In the genomic region with DNA sequence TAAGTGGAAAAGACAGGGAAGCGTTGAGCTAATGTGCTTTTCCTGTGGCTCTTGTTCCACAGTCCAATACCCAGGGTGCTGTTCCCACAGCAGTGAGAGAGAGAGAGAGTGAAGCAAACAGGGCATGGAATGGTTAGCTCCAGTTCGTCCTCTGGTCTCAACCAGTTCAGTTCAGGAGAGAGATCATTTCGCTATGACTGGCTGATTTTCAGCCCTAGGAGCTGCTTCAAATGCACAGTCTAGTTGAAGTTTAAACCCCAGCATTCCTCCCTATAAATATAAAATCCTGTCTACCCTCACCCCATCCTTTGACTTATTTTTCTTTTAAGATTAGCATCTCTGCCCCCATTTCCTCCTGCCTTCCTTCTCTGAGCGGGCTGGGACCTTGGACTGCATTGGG, we compare ENCODE assay signal across 22 mouse cellular contexts. TPM values are rescaled to one million over a fixed set of nuclear protein-coding genes. Genes with fewer than 3 reads are reported as not detected.
A peak's percentile ranks its signal among the peaks of the same experiment; 100 is the strongest.
DNase-seq lines count a peak whose midpoint lies in the region; ATAC-seq and TF ChIP-seq lines count a peak whose summit lies in the region.
"Had no signal": no experiment of that assay in that cellular context is flagged by ENCODE, and none has a peak within 500 bp of the region (broad histone marks: within the 10 kb centered on the region; RNA-seq: fewer than 3 reads in every experiment).

No protein-coding gene starts in this region.

- in situ Hi-C loops in Patski (cut with MboI; ENCODE audit: low pct_unique_long_range_greater_than_20kb): no loop called here

- TF ChIP-seq EP300 in heart, adult 2 months (IDR thresholded peaks at IDR 0.05; ENCODE audit: insufficient read depth, low read depth, low read length): no peak

- intact Hi-C loops in heart, adult 2 months (cut with DNase I): loop anchor here (5.0 kb wide), 1 partner anchor 160 kb away; no protein-coding TSS in a partner anchor

- no peaks in the 10 kb centered on the region for H3K27me3 ChIP-seq in Patski
- H3K27me3 ChIP-seq in kidney, embryonic 14.5 days (ENCODE audit: control insufficient read depth, insufficient read depth, low read length): no peaks in the 10 kb centered on the region
- no peaks in the 10 kb centered on the region for H3K27me3 ChIP-seq in thymus, adult 2 months (ENCODE audit: control insufficient read depth, insufficient read depth, low read length)
- no peaks in the 10 kb centered on the region for H3K27me3 ChIP-seq in heart, adult 2 months (ENCODE audit: control insufficient read depth, insufficient read depth, low read length)
- H3K27me3 ChIP-seq: embryonic facial prominence, embryonic 12.5 days; forebrain, embryonic 12.5 days; heart, embryonic 15.5 days; hindbrain, embryonic 13.5 days had no signal

- no peaks in the 10 kb centered on the region for H3K9me3 ChIP-seq in kidney, embryonic 14.5 days (ENCODE audit: control insufficient read depth, low read length)
- H3K9me3 ChIP-seq: embryonic facial prominence, embryonic 12.5 days; forebrain, embryonic 12.5 days; heart, embryonic 15.5 days; hindbrain, embryonic 13.5 days had no signal

- 77% methylated on average over 4 of the region's 4 CpGs for WGBS in kidney, embryonic 14.5 days
- 77% methylated on average over 4 of the region's 4 CpGs for WGBS in thymus, adult 2 months
- 75% methylated on average over 4 of the region's 4 CpGs for WGBS in heart, adult 2 months

- peak; percentile 17 for ATAC-seq in Patski
- no peak for ATAC-seq in kidney, embryonic 14.5 days (ENCODE audit: low FRiP score, low TSS enrichment)
- ATAC-seq: forebrain, embryonic 16.5 days; hindbrain, postnatal 0 days had no signal

- H3K9ac ChIP-seq in kidney, embryonic 14.5 days (ENCODE audit: low read depth, low read length): no peak overlapping the region
- no peak overlapping the region for H3K9ac ChIP-seq in heart, adult 2 months (ENCODE audit: low read depth, low read length)
- H3K9ac ChIP-seq: embryonic facial prominence, embryonic 12.5 days; forebrain, embryonic 12.5 days; heart, embryonic 15.5 days had no signal

- CTCF ChIA-PET in Patski (lab: Charles Lee): interaction anchor here (0.7 to 2.4 kb wide), 7 partner anchors 8 to 56 kb away, joined by 3 to 9 read pairs (median 3); partner anchors contain the start of gene Aif1l

- peaks cover 7% of the 10 kb centered on the region; the same call in 1 of the 2 replicates for H3K4me1 ChIP-seq in kidney, embryonic 14.5 days (ENCODE audit: control insufficient read depth, insufficient read depth, low read length)
- H3K4me1 ChIP-seq in thymus, adult 2 months (replicated peaks; ENCODE audit: control insufficient read depth, insufficient read depth, low read length): peaks cover 2% of the 10 kb centered on the region
- peaks cover 5% of the 10 kb centered on the region for H3K4me1 ChIP-seq in heart, adult 2 months (ENCODE audit: control insufficient read depth, insufficient read depth, low read length)

- no peaks in the 10 kb centered on the region; the same call in 1 of the 2 replicates for H3K79me2 ChIP-seq in heart, adult 2 months (replicated peaks; ENCODE audit: control insufficient read depth, insufficient read depth, low read length)

- no peak for DNase-seq in Patski (ENCODE audit: low read depth, low spot score)
- peak; percentile 53 for DNase-seq in kidney, adult 18-20 months
- peak; percentile 60 for DNase-seq in kidney, postnatal 10 days
- no peak for DNase-seq in urinary bladder, adult 18-20 months (ENCODE audit: low spot score in 2 of 2)
- DNase-seq in thymus, adult 2 months: no peak
- DNase-seq in thymus, postnatal 0 days (ENCODE audit: low spot score): no peak
- DNase-seq in heart, adult 2 months: no peak
- DNase-seq: adrenal gland, adult 8-10 months; cerebellum, adult 11-12 months; cerebellum, adult 9-10 months; cerebellum, postnatal 25 days; gastrocnemius, adult 2 months; gastrocnemius, postnatal 36 days; heart, adult 11 months; heart, postnatal 14 days had no signal

- peak overlapping the region; percentile 47; the same call in 1 of the 2 replicates for H3K27ac ChIP-seq in kidney, embryonic 14.5 days (ENCODE audit: low read depth, low read length)
- H3K27ac ChIP-seq in thymus, adult 2 months (ENCODE audit: control insufficient read depth, insufficient read depth, low read length): no peak overlapping the region
- no peak overlapping the region for H3K27ac ChIP-seq in heart, adult 2 months
- H3K27ac ChIP-seq: gastrocnemius, adult 2 months; heart, embryonic 15.5 days; hindbrain, embryonic 13.5 days; hindbrain, postnatal 0 days had no signal

- H3K4me2 ChIP-seq in kidney, embryonic 14.5 days (replicated peaks; ENCODE audit: low read depth, low read length): no peak overlapping the region
- H3K4me2 ChIP-seq: heart, embryonic 15.5 days had no signal

- TF ChIP-seq POLR2A in thymus, adult 2 months (IDR thresholded peaks at IDR 0.05; ENCODE audit: control insufficient read depth, extremely low read depth, insufficient read depth, low read length, poor library complexity): no peak
- no peak for TF ChIP-seq POLR2A in heart, adult 2 months (IDR thresholded peaks at IDR 0.05; ENCODE audit: insufficient read depth, low read depth, low read length)

- TF ChIP-seq CTCF in Patski (IDR thresholded peaks at IDR 0.05): no peak
- no peak for TF ChIP-seq CTCF in thymus, adult 2 months (IDR thresholded peaks at IDR 0.05; ENCODE audit: borderline replicate concordance, control insufficient read depth, extremely low read depth, insufficient read depth, low read length, poor library complexity)
- TF ChIP-seq CTCF in heart, adult 2 months (IDR thresholded peaks at IDR 0.05): no peak

- no peak overlapping the region for H3K4me3 ChIP-seq in kidney, embryonic 14.5 days (ENCODE audit: low read length)
- H3K4me3 ChIP-seq in thymus, adult 2 months (ENCODE audit: control insufficient read depth, insufficient read depth, low read length): no peak overlapping the region
- no peak overlapping the region for H3K4me3 ChIP-seq in heart, adult 2 months
- H3K4me3 ChIP-seq: forebrain, embryonic 12.5 days; gastrocnemius, adult 2 months; heart, embryonic 15.5 days had no signal

- peaks cover 33% of the 10 kb centered on the region for H3K36me3 ChIP-seq in kidney, embryonic 14.5 days (ENCODE audit: control insufficient read depth, insufficient read depth, low read length)
- peaks cover 11% of the 10 kb centered on the region for H3K36me3 ChIP-seq in thymus, adult 2 months (ENCODE audit: control insufficient read depth, insufficient read depth, low read length)
- H3K36me3 ChIP-seq in heart, adult 2 months (ENCODE audit: control insufficient read depth, insufficient read depth, low read length): no peaks in the 10 kb centered on the region; the same call in 1 of the 2 replicates

- POLR2A ChIA-PET in Patski (lab: Charles Lee): interaction anchor here (0.6 to 1.6 kb wide), 7 partner anchors 9 to 1356 kb away, joined by 3 to 6 read pairs (median 3); partner anchors contain the start of gene Aif1l

RNA-seq across cellular contexts. Expression of gene Nup214, which starts 1.6 kb away (rescaled TPM):
- polyA plus RNA-seq in Patski (2021): 40.5 TPM
- polyA plus RNA-seq in kidney, embryonic 14.5 days (2014; fragmentation: Nextera tagmentation; extraction: Ambion mirVana): 79.4 and 97.4 TPM in 2 replicates
- 75.8 and 82.8 TPM in 2 replicates for polyA plus RNA-seq in thymus, adult 2 months (2012; rRNA removed)
- 115 and 138 TPM in 2 replicates for polyA plus RNA-seq in thymus, postnatal 0 days (2015; fragmentation: Nextera tagmentation; extraction: Ambion mirVana)
- 10 to 100 TPM; 27.5 to 28.6 TPM for total RNA-seq in heart, adult 2 months (2021)
- 18.5 and 18.6 TPM in 2 replicates for polyA plus RNA-seq in heart, adult 2 months (2012; rRNA removed)

RNA-seq across cellular contexts. Expression of gene Aif1l, which starts 22.6 kb away (rescaled TPM):
- polyA plus RNA-seq in Patski (2021): 343 TPM
- 55.8 and 72.1 TPM in 2 replicates for polyA plus RNA-seq in kidney, embryonic 14.5 days (2014; fragmentation: Nextera tagmentation; extraction: Ambion mirVana)
- polyA plus RNA-seq in thymus, adult 2 months (2012; rRNA removed): 3.4 and 5.0 TPM in 2 replicates
- 5.0 and 6.0 TPM in 2 replicates for polyA plus RNA-seq in thymus, postnatal 0 days (2015; fragmentation: Nextera tagmentation; extraction: Ambion mirVana)
- 1 to 10 TPM; 2.4 to 2.7 TPM for total RNA-seq in heart, adult 2 months (2021)
- polyA plus RNA-seq in heart, adult 2 months (2012; rRNA removed): 4.2 and 4.6 TPM in 2 replicates

Comparison
In these comparisons a context has a peak if more than half of its experiments do, and no peak if none do; other contexts are left out.
1. DNase-seq: peak in kidney, adult 18-20 months (single experiment) and kidney, postnatal 10 days (single experiment); none in Patski (single experiment), urinary bladder, adult 18-20 months (0 of 2), thymus, adult 2 months (single experiment), thymus, postnatal 0 days (single experiment) and heart, adult 2 months (0 of 2).